ENCODE assay signal across 8 mouse cellular contexts in genomic region chr17:47368401-47369086, GRCm38 (mm10). TPM values are rescaled to one million over a fixed set of nuclear protein-coding genes. Genes with fewer than 3 reads are reported as not detected.
DNase-seq lines count a peak whose midpoint lies in the region; ATAC-seq and TF ChIP-seq lines count a peak whose summit lies in the region.

Gene Mrps10, plus strand, starts transcription at chr17:47368887.

- no peaks in the 10 kb centered on the region for H3K9me3 ChIP-seq in megakaryocyte, embryonic 14.5 days

- peak; percentile 89 for ATAC-seq in activated CD4-positive, CD25-positive, alpha-beta regulatory T cell, adult 4 months

- no peak within 1 kb of the TSS for H3K27ac ChIP-seq in cortical plate, adult 2 months (ENCODE audit: insufficient read depth, low read length)

- peak; percentile 68; the same call in 1 of the 2 replicates for TF ChIP-seq POLR2A in cortical plate, adult 2 months (IDR thresholded peaks at IDR 0.05; ENCODE audit: extremely low read depth, insufficient read depth, low read length)

- H3K4me3 ChIP-seq in cortical plate, adult 2 months (ENCODE audit: insufficient read depth, low read length), result peak within 1 kb of the TSS; percentile 71
- peak within 1 kb of the TSS; percentile 97 for H3K4me3 ChIP-seq in megakaryocyte, embryonic 14.5 days (replicated peaks)

- no peak for TF ChIP-seq CTCF in cortical plate, adult 2 months (IDR thresholded peaks at IDR 0.05; ENCODE audit: extremely low read depth, insufficient read depth, low read length)

- H3K27me3 ChIP-seq in megakaryocyte, embryonic 14.5 days (replicated peaks), result peaks cover 13% of the 10 kb centered on the region

- DNase-seq in gastrocnemius, adult 8-10 months (ENCODE audit: low spot score in 2 of 2), result peak; percentile 65 to 75
- peak; percentile 72 for DNase-seq in hindlimb bud, embryonic 11.5 days (ENCODE audit: extremely low spot score, low read depth, low spot score)
- DNase-seq in left cerebral cortex, adult 8-10 months (ENCODE audit: low spot score in 2 of 2), result peak; percentile 69 to 83
- peak; percentile 93 to 94 for DNase-seq in right cerebral cortex, postnatal 10 days (ENCODE audit: low spot score in 2 of 2)
- DNase-seq in urinary bladder, postnatal 25 days (ENCODE audit: low spot score), result peak; percentile 82

- no peaks in the 10 kb centered on the region; the same call in 1 of the 2 replicates for H3K4me1 ChIP-seq in cortical plate, adult 2 months (ENCODE audit: control insufficient read depth, insufficient read depth, low read length)
- H3K4me1 ChIP-seq in megakaryocyte, embryonic 14.5 days, result peaks cover 18% of the 10 kb centered on the region

- peaks cover 16% of the 10 kb centered on the region for H3K36me3 ChIP-seq in megakaryocyte, embryonic 14.5 days (replicated peaks; ENCODE audit: low read length)

RNA-seq across cellular contexts. Expression of gene Mrps10, which starts in this region (rescaled TPM):
- polyA plus RNA-seq in activated CD4-positive, CD25-positive, alpha-beta regulatory T cell, adult 4 months (2017; shearing (Covaris generic)), result 10 to 100 TPM; 30.8 to 36.4 TPM
- 45.1 and 47.7 TPM in 2 replicates for polyA plus RNA-seq in cortical plate, adult 2 months (2012; rRNA removed)
- total RNA-seq in gastrocnemius, adult 8-10 months (2022), result 10 to 100 TPM; 30.5 to 33.5 (median 32.1) TPM
- total RNA-seq in left cerebral cortex, adult 8-10 months (2022), result 10 to 100 TPM; 27.5 to 39.5 (median 27.8) TPM
- 1.8 and 8.1 TPM in 2 replicates for polyA plus RNA-seq in megakaryocyte, embryonic 14.5 days (2012; ENCODE audit: insufficient read depth, low replicate concordance)
